Mouse (Mus musculus) intestine, postnatal 0 days (tissue): ENCODE measurements around the gene Mark3. TPM values are rescaled to one million over a fixed set of nuclear protein-coding genes. Genes with fewer than 3 reads are reported as not detected.
A peak's percentile ranks its signal among the peaks of the same experiment; 100 is the strongest.

Source experiments
- ATAC-seq: fragments of 200-750 bp; cut with Nextera tagmentation; 2 replicates; pipeline ENCODE4 v1.8.0; 2017; ENCODE audit warnings: mild to moderate bottlenecking, moderate TSS enrichment, moderate library complexity
- H3K27ac ChIP-seq: fragments of 300-500 bp; sonication (generic); 2 replicates; pipeline ENCODE4 v1.5.1; 2014; ENCODE audit warnings: mild to moderate bottlenecking, low read depth, low read length, moderate library complexity
- H3K27me3 ChIP-seq: fragments of 300-500 bp; sonication (generic); replicated peaks from 2 replicates; pipeline ENCODE4 v1.6.1; 2014; ENCODE audit warnings: low read length, mixed read lengths; ENCODE audit not compliant: control insufficient read depth, insufficient read depth
- H3K36me3 ChIP-seq: fragments of 300-500 bp; sonication (generic); 2 replicates; pipeline ENCODE4 v1.6.1; 2014; ENCODE audit warnings: mild to moderate bottlenecking, moderate library complexity; ENCODE audit not compliant: control insufficient read depth, insufficient read depth
- H3K4me1 ChIP-seq: fragments of 300-500 bp; sonication (generic); replicated peaks from 2 replicates; pipeline ENCODE4 v1.6.1; 2014; ENCODE audit warnings: antibody characterized with exemption, low read length, mixed read lengths; ENCODE audit not compliant: control insufficient read depth, insufficient read depth
- H3K4me2 ChIP-seq: fragments of 300-500 bp; sonication (generic); replicated peaks from 2 replicates; pipeline ENCODE4 v1.6.1; 2014; ENCODE audit warnings: low read depth, mild to moderate bottlenecking, moderate library complexity
- H3K4me3 ChIP-seq: fragments of 300-500 bp; sonication (generic); 2 replicates; pipeline ENCODE4 v1.5.1; 2014; ENCODE audit warnings: low read depth, low read length
- H3K9ac ChIP-seq: fragments of 300-500 bp; sonication (generic); 2 replicates; pipeline ENCODE4 v1.6.1; 2014; ENCODE audit warnings: mild to moderate bottlenecking, low read depth, low read length
- H3K9me3 ChIP-seq: fragments of 300-500 bp; sonication (generic); 2 replicates; pipeline ENCODE4 v1.6.1; 2016; ENCODE audit warnings: mixed run types; ENCODE audit not compliant: control insufficient read depth
- CTCF ChIP-seq: sonication (generic); IDR thresholded peaks from 2 replicates; pipeline ENCODE4 v1.5.1; 2016; ENCODE audit warnings: low read depth, mild to moderate bottlenecking, control low read depth, antibody characterized with exemption, moderate library complexity
- WGBS: fragments of 180-500 bp; shearing (Covaris S2); extraction: QIAGEN DNeasy Blood & Tissue Kit; methylation state at CpG from one replicate; pipeline ENCODE4 v1.1.7; 2014; 5-methylcytosine and 5-hydroxymethylcytosine counted together
- polyA plus RNA-seq: library from polyadenylated mRNA; unstranded; fragments of >200 nt; fragmentation: Nextera tagmentation; extraction: Ambion mirVana; gene quantifications from 2 replicates; pipeline ENCODE4 v1.2.1, GENCODE M21; 2015

Gene Mark3
- polyA plus RNA-seq, 1 experiment from 2014 or later = 24.7 TPM

- ATAC-seq = no peak
- no peak for TF ChIP-seq CTCF
- WGBS = 79% methylated on average over 5 of the region's 5 CpGs
- Histone ChIP-seq H3K36me3 (no peaks in the 10 kb centered on the region), H3K4me3 (no peak overlapping the region), H3K9me3 (no peaks in the 10 kb centered on the region), H3K27me3 (no peaks in the 10 kb centered on the region), H3K4me1 (no peaks in the 10 kb centered on the region), H3K4me2 (no peak overlapping the region), H3K9ac (no peak overlapping the region), H3K27ac (no peak overlapping the region)
These were observed 9.0 kb upstream of the Mark3 start for GRCm38 (mm10) chr12:111565363-111565762.

GRCm38 (mm10) chr12:111568836-111569235 lies 5.5 kb upstream of the Mark3 start:
- TF ChIP-seq CTCF = no peak
- 65% methylated on average over 11 of the region's 11 CpGs for WGBS
- no peaks in the 10 kb centered on the region for H3K9me3 ChIP-seq

GRCm38 (mm10) chr12:111572406-111572805 lies 1.9 kb upstream of the Mark3 start:
- TF ChIP-seq CTCF = no peak
- Histone ChIP-seq H3K9ac (no peak overlapping the region), H3K9me3 (no peaks in the 10 kb centered on the region), H3K4me1 (peaks cover 9% of the 10 kb centered on the region), H3K4me2 (no peak overlapping the region), H3K36me3 (no peaks in the 10 kb centered on the region), H3K27ac (no peak overlapping the region), H3K4me3 (no peak overlapping the region), H3K27me3 (no peaks in the 10 kb centered on the region)
- WGBS = 73% methylated on average over 7 of the region's 7 CpGs
- no peak for ATAC-seq

More at GRCm38 (mm10) chr12:111568836-111569235, 5.5 kb upstream of the Mark3 start:
- Histone ChIP-seq H3K4me2 (no peak overlapping the region), H3K4me3 (no peak overlapping the region), H3K27ac (no peak overlapping the region), H3K27me3 (no peaks in the 10 kb centered on the region), H3K9ac (no peak overlapping the region), H3K4me1 (peaks cover 6% of the 10 kb centered on the region), H3K36me3 (no peaks in the 10 kb centered on the region)
- no peak for ATAC-seq

GRCm38 (mm10) chr12:111573315-111573714 lies 1.0 kb upstream of the Mark3 start:
- Histone ChIP-seq H3K4me2 (peak overlapping the region; percentile 90), H3K9ac (no peak overlapping the region), H3K4me1 (peaks cover 9% of the 10 kb centered on the region), H3K27me3 (no peaks in the 10 kb centered on the region), H3K4me3 (peak overlapping the region; percentile 100), H3K27ac (no peak overlapping the region), H3K36me3 (no peaks in the 10 kb centered on the region), H3K9me3 (no peaks in the 10 kb centered on the region)
- no peak for ATAC-seq
- 31% methylated on average over 6 of the region's 6 CpGs for WGBS
- TF ChIP-seq CTCF = no peak

- Histone ChIP-seq H3K27me3 (no peaks in the 10 kb centered on the region), H3K4me1 (peaks cover 9% of the 10 kb centered on the region), H3K4me2 (peak overlapping the region; percentile 90), H3K36me3 (no peaks in the 10 kb centered on the region), H3K4me3 (peak overlapping the region; percentile 100), H3K9ac (peak overlapping the region; percentile 98), H3K9me3 (no peaks in the 10 kb centered on the region), H3K27ac (peak overlapping the region; percentile 96)
- peak; percentile 15; the same call in 1 of the 2 replicates for ATAC-seq
- WGBS = under 1% methylated on average over 57 of the region's 58 CpGs
- no peak for TF ChIP-seq CTCF
These were observed 840 bp downstream of the Mark3 start for GRCm38 (mm10) chr12:111574887-111575838.

GRCm38 (mm10) chr12:111583058-111583457 lies 8.7 kb downstream of the Mark3 start:
- 74% methylated on average over 1 of the region's 1 CpGs for WGBS
- Histone ChIP-seq H3K9me3 (no peaks in the 10 kb centered on the region), H3K27ac (no peak overlapping the region), H3K9ac (no peak overlapping the region), H3K4me2 (no peak overlapping the region), H3K4me3 (no peak overlapping the region), H3K4me1 (no peaks in the 10 kb centered on the region), H3K36me3 (no peaks in the 10 kb centered on the region), H3K27me3 (no peaks in the 10 kb centered on the region)
- TF ChIP-seq CTCF = no peak
- ATAC-seq = no peak
